Mouse (Mus musculus): ENCODE results near the gene Mtif3.
A peak's percentile ranks its signal among the peaks of the same experiment; 100 is the strongest.

The Mtif3 gene

DNA sequence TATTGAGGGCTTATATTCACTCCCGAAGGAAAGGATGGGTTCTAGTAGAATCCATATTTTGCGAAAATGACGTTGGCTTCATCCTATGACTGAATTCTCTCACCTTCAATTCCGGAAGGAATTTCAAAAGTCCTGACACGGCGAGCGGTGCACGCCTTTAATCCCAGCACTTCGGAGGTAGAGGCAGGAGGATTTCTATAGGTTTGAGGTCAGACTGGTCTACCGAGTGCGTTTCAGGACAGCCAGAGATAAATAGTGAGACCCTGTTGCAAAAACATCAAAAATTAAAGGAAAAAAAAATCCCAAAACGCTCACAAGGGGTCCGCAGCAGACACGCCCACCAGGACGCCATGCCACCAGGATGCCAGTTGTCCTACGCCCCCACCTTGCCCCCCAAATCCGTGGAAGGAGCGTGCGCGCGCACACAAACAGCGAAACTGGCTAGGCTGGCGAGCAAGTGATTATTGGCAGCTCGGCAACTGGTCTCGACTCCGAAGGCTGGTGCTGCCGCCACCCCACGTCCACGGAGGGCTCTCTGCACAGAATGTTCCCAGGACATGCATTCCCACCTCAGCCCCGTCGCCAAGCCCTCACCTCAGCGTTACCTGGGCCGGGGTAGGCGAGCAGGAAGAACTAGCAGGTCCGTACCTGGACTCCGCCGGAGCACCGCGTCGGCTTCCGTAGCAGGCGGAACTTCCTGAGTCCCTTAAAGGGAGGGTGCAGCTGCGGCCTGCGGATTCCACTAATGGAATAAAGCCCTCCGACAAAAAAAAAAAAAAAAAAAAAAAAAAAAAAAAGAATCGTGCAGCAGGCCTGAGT is at the start of gene Mtif3:
Gene Mtif3 (minus strand): TSS at position 683 of the 819 bp plus-strand sequence.
- peak; percentile 71 to 81 for DNase-seq (ENCODE audit: low spot score in 2 of 2)

DNA sequence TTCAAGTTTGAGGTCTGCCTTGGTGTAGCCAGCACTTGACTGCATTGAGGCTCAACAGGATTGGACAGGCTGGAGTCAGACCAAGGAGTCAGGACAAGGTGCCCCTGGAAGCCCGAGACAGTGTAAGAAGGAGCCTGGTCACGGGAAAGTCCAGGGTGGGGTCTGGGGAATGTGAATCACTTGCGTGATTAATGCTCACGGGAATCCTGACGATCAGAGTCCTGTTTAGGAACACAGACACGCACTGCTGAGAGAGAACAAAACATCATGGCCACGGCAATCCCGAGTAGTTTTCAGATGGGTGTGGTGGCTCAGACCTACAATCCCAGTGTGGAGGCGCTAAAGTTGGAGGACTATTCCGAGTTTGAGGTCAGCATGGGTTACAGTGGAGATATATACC is 47.7 kb upstream of the Mtif3 start:
- DNase-seq (ENCODE audit: low spot score in 2 of 2): no peak

DNA sequence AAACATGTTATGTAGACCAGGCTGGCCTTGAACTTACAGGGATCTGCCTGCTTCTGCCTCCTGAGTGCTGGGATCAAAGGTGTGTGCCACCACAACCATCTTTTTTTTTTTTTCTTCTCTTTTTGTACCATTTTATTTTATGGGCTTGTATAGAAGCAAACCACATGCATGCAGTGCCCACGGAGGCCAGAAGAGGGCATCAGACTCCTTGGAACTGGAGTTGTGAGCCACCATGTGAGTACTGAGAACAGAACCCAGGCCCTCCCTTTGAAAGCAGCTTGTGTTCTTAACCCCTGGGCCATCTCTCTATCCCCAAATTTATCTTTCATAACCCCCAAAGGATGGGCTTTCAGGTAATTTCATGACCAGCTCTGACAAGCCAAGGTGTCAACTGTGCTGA is 39.7 kb upstream of the Mtif3 start:
- DNase-seq (ENCODE audit: low spot score in 2 of 2): no peak

DNA sequence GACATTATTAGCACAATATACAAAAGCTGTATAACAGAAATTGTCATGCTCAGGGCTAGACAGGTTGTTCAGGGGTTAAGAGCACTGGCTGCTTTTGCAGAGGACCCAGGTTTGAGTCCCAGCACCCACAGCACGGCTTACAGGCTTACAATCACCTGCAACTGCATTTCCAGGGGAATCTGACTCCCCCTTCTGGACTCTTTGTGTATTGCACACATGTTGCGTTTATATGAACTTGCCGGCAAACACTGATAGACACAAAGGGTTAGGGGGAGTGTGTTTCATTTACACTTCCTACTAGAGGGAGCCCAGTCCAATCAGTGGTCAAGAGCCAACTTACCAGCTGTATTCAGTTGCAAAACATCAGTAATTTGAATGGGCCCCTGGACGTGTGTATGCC is 37.7 kb upstream of the Mtif3 start:
- DNase-seq (ENCODE audit: low spot score in 2 of 2): no peak

DNA sequence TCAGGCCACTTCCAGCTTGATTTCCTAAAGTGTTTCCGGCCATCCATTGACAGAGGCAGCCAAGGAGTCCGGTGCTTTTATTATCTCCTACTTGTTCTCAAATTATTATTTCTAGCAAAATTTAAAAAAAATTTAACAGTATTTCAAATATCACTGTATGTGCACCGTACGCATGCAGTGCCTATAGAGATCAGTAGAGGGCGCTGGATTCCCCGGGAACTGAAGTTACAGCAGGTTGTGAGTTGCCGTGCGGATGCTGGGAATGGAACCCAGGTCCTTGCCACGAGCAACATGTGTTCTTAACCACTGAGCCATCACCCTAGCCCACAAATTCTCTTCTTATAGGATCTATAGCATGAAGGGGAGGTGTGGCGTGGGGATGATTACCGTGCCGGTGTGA is 35.2 kb upstream of the Mtif3 start:
- DNase-seq (ENCODE audit: low spot score in 2 of 2): no peak

DNA sequence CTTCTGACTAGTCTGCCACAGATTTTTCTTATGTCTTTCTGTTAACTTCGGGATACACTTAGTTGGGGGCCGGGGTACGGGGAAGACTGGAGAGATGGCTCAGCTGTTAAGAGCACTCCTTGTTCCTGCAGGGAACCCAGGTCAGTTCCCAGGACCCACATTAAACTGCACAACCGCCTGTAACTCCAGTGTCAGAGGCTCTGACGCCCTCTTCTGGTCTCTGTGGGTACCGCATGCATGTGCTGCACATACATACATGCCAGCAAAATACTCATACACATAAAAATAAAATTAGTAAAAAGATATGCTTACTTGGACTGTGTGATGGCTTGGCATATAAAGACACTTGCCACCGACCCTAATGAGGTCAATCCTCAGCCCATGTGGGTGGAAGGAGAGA is 33.2 kb upstream of the Mtif3 start:
- DNase-seq (ENCODE audit: low spot score in 2 of 2): no peak

DNA sequence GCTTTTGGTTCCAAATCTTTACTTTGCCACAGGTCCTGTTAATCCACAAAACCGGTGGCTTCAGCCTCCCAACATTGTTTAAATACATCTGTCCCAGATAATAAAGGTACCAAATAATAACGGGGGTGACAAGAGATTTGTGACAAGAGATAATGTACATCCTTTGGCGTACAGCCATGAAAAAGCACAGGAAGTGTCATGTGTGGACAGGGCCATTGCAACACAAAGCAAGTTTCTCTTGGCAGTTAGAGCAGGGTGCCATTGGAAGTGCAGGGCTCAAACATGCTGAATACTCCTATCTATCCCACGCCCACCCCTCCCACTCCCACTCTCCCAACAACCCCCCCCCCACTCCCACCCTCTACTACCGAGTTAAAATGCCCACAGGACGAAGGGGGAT is 31.4 kb upstream of the Mtif3 start:
- no peak for DNase-seq (ENCODE audit: low spot score in 2 of 2)

DNA sequence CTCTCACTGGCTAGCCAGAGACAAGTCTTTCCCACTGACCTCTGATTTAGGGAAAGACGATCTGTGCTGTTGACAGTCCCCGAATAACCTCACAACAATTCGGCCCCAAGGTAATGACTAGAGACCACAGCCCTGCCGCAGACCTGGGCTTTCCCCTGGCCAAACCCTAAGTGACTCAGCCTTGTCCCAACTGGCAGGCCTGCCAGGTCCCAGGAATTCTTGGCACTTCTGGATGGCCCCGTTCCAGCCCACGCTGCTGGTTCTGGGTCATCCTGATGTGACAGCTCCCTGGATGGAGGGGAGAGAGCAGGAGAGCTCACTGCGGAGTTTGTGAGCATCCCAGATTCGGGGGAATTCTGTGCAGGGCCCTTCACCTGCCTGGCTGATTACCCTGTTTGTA is 29.9 kb upstream of the Mtif3 start:
- DNase-seq (ENCODE audit: low spot score in 2 of 2): peak in 1 of 2 experiments; percentile 27

DNA sequence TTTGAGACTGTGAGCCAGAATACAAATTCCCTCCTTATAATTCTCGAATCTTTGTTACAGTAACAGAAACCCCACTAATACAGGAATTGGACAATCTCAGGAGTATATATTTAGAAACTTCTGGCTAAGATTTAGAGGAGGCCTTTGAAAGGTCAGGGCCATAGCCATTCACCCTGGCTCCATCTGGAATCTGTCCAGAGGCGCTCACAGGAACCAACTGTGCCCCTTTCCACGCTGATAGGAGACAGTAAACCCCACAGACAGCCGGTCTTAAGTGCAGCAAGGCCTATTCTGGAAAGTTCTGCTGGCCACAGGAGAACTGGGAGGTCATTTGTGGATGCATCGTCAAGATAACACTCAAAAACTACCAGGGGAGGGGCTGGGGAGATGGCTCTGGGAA is 25.5 kb upstream of the Mtif3 start:
- no peak for DNase-seq (ENCODE audit: low spot score in 2 of 2)

DNA sequence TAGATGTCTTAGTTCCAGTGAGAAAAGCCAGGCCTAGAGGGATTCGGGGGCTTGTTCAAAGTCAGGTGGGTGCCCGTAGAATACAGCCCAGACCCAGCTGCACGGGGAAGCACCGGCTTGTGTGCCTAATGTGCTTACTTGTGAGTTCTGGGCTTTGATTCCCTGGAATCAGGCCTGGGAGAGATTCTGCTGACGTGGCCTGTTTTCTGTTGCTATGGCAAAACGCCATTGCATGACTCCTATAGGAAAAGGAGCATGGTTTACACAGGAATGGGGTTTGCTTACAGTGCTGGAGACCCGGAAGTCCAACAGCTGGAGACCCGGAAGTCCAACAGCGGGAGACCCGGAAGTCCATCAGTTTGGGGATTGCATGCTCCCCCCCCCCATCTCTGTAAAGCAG is 24.0 kb upstream of the Mtif3 start:
- DNase-seq (ENCODE audit: low spot score in 2 of 2): no peak

DNA sequence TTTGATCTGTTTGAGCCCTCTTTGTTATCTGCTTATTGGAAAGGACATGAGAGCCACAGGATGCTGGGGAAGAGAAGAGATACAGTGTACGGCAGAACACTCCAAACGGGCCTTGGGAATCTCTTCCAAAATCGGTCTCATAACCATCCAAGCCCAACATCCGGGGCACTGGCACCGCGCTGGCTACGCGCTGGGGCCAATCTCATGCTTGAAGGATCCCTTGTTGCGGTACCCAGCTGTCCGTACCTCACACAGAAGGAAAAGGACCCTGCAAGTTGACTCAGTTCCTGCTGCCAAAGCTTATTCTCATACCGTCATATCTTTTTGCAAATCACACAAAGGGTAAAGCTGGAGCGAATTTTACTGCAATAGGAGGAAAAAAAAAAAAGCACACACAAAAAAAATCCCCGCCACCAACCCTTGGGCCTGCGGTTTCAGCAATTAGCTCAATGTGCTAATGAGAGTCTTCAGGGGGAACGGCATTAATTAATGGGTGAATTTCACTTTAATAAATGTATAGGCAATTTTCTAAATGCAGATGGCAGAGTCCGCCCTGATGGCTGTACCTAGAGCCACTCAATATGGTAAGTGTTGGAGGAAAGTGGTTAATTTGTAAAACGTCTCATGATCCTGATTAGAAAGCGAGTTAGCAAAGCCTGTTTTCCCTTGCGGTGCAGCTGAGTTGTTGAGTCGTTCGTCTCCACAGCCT is 22.3 kb upstream of the Mtif3 start:
- no peak for DNase-seq (ENCODE audit: low spot score in 2 of 2)

DNA sequence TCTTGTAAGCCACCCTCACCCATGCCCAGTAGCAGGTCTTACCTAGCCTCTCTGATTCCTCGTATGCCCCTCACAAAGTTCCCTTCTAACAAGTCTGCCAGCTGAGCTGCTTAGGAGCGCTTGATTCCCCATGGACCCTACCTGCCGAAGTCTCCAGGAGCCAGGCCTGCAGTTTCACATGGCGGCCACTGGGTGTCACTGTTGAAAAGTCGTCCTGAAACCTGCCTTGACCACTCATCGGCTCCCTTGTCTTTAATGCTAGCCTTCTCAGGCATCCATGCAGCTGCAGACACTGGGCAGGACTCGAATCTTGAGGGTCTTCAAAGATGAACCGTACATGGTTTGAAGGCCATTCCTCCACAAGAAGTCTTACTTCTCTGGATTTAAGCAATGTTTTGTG is 19.6 kb upstream of the Mtif3 start:
- peak; percentile 51 to 52 for DNase-seq (ENCODE audit: low spot score in 2 of 2)

DNA sequence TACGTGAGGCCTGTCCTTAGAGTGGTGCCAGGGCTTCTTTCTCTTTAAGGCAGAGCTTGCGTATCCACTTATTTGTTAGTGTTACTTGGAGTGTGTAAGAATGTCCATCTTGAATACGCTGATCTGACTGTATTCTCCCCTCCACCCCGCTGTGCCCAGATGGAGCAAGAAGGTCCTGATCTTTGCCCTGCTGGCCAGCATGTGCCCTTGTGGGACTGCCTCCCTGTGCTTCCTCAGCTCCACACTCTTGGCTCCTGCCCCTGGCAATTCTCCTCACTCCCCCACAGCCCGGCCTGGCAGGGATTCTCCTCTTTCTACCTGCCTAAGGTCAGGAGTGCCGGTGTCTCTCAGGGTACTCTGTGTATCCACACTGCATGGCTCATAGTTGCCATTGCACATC is 17.8 kb upstream of the Mtif3 start:
- no peak for DNase-seq (ENCODE audit: low spot score in 2 of 2)

DNA sequence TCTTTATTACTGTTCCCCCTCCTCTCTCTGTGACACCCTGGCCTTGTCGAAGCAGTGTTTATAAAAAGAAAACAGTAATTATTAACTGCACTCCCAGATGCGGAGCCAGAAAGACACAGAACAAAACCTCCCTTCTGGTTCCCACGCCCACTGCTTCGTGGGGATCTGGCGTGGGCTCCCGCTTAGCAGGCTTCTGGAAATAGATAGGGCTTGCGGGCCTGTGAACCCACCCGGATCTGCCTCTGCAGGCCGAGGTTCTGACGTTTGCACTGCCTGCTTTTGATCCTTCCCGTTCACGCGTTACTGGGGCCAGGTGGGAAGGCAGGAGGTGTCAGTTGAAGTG is 11.2 kb upstream of the Mtif3 start:
- DNase-seq (ENCODE audit: low spot score in 2 of 2): no peak

DNA sequence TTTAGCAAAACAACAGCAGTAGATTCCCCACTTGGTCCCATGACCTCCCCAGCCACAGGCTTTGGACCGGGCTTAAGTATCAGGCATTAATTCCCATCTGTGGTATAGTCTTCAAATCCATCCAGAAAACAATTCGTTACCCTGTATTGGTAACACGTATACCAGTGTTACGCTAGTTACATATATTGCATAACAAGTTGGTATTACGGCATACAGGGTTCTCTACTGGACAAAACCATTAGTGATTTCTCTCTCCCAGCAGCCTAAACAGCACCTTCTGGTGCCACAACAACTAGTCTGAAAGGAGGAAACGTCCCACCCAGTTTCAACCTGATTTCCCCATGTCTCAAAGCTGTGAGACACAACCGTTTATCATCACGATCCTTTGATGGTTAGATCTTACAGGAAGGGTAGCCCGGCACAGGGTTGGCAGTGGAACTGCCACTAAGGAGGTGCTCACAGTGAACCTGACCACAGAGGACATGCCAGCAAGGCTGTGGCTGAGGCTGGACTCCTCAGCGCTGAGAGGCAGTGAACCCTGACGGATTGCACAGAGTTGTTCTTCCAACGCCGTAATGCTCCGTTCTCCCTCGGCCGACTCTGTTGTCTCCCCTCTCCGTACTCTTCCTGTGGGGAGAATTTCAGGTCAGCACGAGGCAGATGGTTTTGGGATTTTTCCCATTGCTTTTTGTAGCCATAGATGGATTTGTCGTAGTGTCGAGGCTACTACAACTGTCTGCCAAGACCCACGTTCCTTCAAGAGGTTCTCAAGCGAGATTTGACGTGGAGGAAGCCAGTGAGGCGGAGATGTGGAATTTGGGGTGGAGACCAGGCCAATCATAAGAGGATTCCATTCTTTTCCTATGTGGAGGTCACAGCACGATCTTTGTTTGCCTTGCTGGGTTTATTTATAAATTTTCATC is 10.5 kb upstream of the Mtif3 start:
- DNase-seq (ENCODE audit: low spot score in 2 of 2): no peak

DNA sequence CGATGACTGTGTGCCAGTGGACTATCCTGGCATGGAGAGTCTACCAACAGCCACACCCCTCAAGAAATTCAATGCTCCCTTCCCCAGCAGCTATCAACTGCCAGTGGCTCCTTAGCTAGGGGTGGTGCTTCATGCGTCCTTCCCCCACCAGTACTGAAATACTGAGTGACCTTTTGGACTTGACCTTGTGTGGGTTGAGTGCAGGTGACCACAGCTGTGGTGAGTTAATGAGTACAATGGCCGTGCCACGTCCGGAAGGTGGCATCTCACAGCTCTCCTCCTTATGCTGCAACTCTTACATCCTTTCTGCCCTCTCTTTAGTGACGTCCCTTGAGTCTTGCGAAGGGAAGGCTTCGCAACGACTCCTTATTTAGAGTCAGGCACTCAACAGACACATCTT is 9.8 kb upstream of the Mtif3 start:
- no peak for DNase-seq (ENCODE audit: low spot score in 2 of 2)

DNA sequence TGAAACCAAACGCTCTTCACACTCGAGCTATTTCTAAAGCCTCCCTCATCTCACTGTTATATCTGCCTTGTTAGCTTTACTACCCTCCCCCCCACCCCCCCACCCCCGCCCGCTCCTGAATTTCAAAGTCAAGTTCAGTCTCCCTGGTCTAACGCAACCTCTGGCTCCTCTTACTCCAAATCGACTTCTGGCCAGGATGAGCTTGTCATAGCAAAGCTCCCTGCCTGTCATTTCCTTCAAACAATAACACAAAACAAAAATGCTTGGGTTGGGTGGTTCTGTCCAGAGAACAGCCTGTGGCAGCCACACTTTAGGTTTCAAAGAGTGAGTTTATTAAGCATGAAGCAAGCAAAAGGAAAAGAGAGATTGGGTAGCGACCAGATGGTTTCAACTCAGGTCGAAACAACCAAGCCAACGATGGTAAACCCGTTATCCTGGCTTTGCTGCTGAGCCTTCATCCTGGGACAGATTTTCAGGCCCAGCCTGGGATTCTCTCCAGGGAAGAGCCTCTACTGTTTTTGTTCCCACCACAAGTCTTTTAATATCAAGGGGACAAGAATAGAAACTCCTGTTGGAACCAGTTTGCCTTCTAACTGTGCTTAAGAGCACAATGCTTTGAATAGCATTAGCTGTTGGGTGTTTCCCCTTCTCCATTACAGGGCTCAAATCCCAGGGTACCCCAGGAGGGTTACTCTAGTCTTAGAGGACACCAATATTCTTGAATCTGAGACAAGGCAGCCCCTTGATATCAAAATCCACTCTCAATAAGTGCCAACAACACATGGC is 8.4 kb upstream of the Mtif3 start:
- no peak for DNase-seq (ENCODE audit: low spot score in 2 of 2)

DNA sequence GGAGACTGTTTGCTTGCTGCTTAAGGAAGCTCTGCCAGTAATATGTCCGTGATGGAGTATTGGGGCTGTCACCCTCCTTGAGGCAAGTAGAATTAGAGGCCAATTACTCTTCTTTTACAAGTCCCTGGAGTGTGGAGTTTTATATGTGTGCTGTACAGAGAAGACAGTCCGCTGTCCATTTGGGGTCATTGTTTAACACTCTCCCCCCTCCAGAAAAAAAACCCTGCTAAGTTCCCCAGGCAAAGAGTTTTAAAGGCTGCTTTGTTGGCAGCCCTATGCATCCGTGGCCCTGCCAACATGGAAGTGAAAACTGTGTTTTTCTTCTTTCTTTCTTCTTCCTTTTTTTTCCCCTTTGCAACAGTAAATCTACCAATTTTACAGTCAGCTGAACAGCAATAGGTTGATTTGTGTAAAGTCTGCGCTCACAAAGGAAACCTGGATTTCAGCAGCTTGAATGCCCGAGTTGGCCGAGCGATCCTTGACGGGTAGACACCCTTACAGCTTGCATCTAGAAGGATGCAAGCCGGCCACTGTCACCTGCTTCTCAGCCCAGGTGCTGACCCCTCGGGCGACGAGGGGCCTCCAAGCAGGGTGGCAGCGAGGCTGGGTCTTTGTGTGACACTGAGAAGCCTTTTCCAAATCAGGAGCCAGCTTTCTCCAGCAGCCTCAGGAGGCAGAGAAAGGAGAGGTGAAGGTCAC is 5.2 kb upstream of the Mtif3 start:
- no peak for DNase-seq (ENCODE audit: low spot score in 2 of 2)

DNA sequence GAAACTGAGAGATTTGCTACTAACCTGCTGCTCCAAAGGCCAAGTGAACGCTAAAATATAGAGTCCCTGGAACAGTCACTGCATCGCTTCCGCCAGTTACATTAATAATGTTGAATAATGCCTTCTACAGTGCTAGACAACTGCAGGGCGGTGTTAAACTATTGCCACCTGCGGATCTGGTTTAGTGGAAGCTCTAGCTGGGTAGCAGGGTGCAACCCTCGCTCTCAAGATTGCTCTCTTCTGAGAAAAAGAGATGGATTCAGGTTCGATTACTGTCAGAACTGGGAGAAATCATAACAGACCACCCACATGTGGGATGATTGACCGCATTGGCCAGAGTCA is 308 bp upstream of the Mtif3 start:
- DNase-seq (ENCODE audit: low spot score in 2 of 2): no peak

DNA sequence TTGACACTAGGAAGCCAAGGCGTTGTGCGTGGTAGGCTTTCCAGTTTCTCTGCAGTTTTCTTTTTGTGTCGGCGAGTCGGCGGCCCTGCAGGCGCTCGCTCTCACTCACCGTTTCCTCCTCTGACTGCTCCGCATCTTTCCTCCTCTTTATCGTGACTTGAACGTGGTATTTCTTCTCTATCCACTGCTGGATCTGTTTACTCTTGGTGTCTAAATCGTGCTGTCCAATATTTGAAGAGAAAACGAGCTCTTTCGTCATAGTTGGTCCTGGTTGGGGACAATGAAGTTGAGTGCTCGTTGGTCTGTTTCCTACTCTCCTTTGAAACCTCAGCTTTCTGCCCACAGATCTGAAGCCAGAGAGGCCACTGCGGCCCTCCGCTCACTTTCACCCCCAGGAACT is 6.9 kb downstream of the Mtif3 start:
- no peak for DNase-seq (ENCODE audit: low spot score in 2 of 2)

DNA sequence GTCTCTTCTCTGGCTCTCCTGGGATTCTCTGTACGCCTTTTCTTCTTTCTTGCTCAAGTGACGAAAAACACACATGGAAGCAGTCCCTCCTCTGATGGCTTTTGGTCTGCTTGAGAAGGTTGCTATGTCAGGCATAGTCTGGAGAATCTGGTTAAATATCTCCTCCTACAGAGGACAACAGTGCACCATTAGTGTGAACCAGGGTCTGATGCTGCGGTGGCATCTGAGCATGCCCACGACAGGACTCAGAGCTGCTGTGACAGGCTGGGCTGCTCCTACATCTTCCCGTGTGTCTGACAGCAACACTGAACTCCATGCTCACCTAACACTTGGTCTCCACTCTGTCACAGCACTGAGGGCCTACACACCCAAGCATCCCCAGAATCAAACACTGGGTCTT is 7.9 kb downstream of the Mtif3 start:
- no peak for DNase-seq (ENCODE audit: low spot score in 2 of 2)
